Mouse (Mus musculus): Measurements from ENCODE around the gene Sparcl1.

The Sparcl1 gene

DNA sequence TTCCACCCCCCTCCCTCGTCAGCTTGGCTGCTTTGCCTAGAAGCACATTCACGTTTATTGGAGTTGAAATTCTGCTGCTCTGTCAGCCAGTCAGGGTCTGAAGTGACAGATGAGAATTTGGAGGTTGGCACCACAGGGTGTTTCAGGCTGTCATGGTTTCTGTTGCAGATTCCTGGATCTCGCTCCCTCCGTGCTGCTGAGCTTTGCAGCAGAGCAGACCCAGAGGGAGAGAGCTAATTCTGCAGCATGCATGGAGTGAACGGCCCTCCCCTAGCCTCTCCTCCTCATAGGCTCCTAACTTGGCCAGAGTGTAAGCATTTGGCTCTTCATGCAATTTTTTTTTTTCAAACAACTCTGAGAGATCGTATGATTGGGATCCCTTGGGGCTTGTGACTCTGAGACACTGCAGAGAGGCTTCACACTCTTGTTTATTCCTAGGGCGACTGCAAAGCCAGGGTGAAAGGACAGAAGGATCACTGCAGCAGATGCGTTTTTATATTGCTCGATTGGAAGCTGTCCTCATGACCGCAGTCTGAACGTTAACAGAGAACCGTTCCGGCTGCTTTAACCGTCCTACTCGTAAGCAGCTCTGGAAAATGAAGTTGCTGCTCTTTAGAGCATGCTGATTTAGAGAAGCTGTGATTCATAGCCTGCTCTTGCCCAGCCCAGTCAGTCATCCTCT, at the start of gene Sparcl1:
Gene Sparcl1 (minus strand): TSS at position 243 of the 682 bp plus-strand sequence.
- no peak for DNase-seq (ENCODE audit: low read depth, low spot score)

DNA sequence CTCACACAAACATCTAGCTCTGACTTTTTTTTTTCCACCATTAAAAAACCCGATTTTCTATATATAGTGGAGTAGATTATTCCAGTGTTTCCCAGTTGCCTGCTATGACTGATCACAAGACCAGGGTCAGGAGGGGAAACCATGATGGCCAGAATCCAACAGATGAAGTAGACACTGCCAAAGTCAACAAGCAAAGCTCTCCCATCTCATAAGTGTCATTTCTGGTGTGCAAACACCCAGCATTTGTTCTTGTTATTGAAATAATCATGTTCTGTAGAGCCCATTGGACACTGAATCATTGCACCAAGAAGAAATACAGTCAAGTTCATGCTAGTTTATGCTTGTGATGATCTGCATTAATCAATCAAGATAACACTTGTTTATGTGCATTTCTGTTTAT, 47.9 kb upstream of the Sparcl1 start:
- DNase-seq (ENCODE audit: low read depth, low spot score): no peak

GRCm38 (mm10) chr5:104160581-104160980, 47.0 kb upstream of the Sparcl1 start:
- DNase-seq (ENCODE audit: low read depth, low spot score): no peak

DNA sequence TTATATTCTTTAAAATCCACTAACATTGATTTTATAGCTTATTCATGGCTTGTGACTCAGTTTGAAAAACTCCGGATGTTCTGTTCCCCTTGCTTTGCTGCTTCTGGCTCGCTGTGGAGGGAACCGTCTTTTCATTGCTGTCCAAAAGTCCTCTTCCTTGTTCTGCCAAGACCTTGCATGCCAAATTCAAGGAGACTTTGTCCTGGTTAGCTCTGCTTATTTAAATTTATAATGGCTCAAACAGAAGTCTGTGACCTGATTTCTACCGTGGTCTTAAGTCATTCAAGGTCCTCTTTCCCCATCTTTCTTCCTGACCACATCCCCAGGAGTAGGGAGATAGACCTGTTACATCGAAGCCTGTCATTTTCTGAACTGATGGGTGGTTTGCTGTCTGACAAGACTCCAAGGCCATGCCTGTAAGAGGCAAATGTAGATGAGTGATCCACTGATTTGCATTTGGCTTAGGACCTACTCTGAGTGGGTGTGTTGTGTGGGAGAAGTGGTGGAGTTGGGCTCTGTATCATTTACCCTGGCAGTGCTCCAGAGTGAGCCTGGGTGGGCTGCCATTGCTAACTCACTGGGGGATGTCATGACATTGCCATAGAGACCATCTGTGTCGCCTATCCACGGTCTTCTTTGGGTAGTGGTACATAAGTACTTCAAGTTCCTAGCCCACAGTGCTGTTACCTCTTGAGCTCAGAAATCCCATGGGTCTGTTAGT, 45.0 kb upstream of the Sparcl1 start:
- no peak for DNase-seq (ENCODE audit: low read depth, low spot score)

DNA sequence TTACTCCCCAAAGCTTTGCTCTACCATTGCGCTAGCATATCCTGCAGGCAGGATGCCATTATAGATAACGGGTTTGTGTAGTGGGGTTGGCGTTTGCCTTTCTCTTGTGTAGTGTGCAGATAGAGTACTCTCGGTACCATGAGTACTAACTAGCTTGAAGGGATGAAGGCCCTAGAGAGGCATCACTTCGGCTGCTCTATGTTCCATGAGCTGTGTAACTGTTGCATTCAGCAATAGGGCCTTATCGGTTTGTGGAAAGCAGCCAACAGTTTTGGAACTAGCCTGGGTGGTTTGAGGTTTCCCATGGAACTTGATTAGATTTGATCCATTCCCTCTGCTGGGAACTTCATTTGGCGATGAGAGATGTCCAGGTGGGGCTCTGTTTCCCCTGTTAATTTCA, 44.2 kb upstream of the Sparcl1 start:
- no peak for DNase-seq (ENCODE audit: low read depth, low spot score)

- no peak for DNase-seq (ENCODE audit: low read depth, low spot score)
Measured at GRCm38 (mm10) chr5:104150196-104150595, 36.7 kb upstream of the Sparcl1 start.

DNA sequence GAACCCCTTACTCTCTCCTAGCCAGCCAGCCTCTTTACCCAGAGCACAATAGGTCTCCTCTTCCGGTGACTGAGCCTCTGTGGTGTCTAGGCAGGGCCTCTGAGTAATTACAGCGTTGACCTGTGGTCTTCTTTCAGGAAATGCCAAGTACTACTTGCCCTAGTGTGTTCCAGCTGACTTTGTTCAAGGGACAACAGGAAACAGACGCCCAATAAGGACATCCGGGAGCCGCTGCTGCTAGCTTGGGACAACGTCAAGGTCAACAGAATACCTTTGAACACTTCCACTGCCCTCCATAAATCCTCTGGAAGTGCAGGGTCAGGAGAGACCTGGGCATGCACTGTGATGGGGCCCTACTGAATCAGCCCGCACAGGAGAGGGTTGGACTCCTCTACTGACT, 35.8 kb upstream of the Sparcl1 start:
- no peak for DNase-seq (ENCODE audit: low read depth, low spot score)

DNA sequence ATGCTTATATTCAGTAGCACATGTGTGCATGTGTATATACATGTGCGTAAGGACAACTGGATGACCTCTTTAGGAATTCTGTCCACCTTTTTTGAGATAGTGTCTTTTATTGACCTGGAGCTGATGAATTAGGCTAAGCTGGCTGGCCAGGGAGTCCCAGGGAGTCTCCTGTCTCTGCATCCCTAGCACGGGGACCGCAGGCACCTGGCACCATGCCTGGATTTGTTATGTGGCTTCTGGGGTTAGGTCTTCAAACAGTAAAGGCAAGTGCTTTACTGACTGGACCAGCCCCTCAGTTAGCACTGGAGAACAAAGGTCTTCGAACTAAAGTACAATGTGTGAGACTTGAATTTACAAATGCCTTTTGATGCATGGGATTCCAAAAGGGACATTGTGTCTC, 30.5 kb upstream of the Sparcl1 start:
- no peak for DNase-seq (ENCODE audit: low read depth, low spot score)

DNA sequence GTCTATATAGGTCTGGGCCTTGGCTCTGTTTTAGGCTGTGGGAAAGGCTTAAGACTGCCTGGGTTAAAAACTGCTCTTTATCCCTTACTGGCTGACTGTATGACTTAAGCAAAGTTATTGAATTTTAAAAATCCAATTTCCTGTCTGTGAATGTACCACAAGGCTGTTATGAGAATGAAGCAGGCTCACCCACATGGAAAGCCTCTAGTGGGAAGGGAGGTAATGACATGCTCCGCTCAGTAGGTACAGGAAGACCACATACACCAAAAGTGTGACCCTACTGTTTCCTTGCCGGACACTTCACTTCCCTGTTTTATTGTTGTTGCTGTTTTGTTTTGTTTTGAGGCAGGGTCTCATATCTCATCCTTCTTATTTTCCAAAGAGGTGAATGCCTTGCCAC, 27.5 kb upstream of the Sparcl1 start:
- no peak for DNase-seq (ENCODE audit: low read depth, low spot score)

GRCm38 (mm10) chr5:104137920-104138541, 24.5 kb upstream of the Sparcl1 start:
- no peak for DNase-seq (ENCODE audit: low read depth, low spot score)

DNA sequence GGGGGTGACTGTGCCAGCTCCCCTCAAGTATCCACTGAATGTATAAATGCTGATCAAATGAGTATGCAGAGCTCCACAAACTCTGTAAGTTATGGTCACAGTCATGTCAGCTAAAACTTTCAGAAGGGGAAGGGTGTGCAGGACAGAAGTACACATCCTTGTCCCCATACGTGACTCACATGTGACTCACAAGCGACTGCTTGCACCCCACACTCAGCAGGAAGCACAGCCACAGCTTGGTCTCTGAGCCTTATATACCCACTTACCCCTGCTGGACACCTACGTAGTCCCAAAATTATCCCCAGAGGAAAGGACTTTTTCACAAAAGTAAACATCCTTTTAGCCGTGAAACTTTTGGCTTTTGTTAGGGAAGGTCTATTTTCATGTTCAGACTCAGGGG, 20.2 kb upstream of the Sparcl1 start:
- DNase-seq (ENCODE audit: low read depth, low spot score): no peak

GRCm38 (mm10) chr5:104131544-104131943, 18.0 kb upstream of the Sparcl1 start:
- DNase-seq (ENCODE audit: low read depth, low spot score): no peak

DNA sequence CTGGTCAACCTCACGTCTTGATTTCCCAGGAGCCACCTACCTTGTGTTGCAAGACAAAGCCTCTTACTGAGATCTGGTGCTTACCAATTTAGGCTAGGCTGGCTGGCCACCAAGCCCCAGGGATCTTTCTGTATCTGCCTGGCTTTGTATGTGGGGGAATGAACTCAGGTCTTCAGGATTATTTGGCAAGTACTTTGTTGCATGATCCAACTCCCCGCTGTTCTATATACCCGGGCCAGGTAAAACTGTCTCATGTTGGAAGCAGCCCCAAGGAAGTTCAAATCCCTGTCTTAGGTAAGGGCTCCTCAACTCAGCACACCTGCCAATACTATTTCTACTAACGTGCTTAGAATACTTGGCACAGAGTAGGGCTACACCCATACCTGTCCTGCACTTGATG, 17.4 kb upstream of the Sparcl1 start:
- DNase-seq (ENCODE audit: low read depth, low spot score): no peak

GRCm38 (mm10) chr5:104128281-104129031, 14.9 kb upstream of the Sparcl1 start:
- no peak for DNase-seq (ENCODE audit: low read depth, low spot score)

DNA sequence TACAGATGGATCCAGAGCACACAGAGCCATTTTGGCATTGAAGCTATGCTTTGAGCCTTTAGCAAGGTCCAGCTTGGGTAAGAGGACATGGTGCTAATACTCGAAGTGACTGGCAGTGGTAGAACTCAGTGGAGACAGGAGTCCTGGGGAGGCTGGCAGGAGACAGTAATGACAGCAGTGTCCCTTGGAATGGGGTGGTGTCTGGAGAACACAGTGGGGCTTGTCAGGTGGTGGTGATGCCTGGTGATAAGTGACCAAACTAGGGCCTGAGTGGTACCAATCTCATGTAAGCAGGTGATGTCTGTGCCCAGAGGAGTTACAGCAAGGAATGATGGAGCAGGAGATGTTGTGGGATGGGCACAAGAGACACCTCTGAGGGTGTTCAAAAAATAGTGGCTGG, 13.8 kb upstream of the Sparcl1 start:
- DNase-seq (ENCODE audit: low read depth, low spot score): no peak

DNA sequence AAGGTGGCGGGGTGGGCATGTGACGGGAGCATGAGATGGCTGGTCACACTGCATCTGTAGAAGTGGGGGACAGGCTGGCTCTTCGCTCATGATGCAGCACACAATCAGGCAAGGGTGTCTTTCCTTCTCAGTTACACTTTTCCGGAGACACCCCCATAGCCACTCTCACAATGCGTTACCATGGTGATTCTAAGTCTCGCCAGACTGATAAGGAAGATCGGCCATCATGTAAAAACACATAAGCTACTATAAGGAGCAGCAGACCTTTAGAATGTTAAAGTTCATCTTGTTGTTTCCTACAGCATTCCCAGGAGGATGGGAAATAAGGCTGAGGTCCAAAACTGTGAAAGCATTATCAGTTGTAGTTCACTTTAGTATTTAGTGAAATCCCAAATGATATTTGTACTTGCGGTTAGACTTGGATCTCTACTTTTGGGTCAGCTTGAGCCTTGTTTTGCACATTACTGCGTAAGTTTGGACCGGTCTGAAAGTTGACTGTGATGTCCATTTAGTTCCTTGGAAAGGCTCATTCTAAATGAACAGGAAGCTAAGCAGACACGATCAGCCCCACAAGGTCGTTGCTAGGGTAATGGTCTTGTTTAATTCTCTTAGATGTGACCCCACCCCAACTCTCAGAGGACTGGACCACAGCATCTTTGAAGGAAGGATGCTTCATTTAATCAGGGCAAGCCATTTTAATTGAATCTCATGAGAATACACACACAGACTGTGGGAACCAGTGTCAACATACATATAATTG, 13.2 kb upstream of the Sparcl1 start:
- DNase-seq (ENCODE audit: low read depth, low spot score): no peak

GRCm38 (mm10) chr5:104124016-104124658, 10.6 kb upstream of the Sparcl1 start:
- no peak for DNase-seq (ENCODE audit: low read depth, low spot score)

DNA sequence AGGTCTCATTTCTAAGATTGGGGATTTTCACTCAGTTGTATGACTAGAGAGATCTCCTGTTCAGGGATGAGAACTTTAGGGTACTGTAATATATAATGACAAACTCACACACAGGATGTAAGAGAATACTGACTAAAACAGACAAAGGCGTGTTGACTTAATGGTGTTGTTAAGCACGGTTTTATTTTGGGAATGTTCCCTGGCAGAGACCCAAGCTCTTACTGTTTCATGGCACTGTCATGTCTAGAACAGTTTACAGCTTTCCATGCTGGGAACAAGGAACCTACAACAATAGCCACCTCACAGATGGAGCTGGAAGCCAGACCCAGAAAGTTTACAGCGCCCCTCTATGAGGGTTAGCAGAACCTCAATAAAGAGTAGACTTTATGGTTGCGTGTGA, 2.4 kb upstream of the Sparcl1 start:
- no peak for DNase-seq (ENCODE audit: low read depth, low spot score)

- no peak for DNase-seq (ENCODE audit: low read depth, low spot score)
Measured at GRCm38 (mm10) chr5:104115118-104115517, 1.6 kb upstream of the Sparcl1 start.

- no peak for DNase-seq (ENCODE audit: low read depth, low spot score)
Measured at GRCm38 (mm10) chr5:104112511-104112910, 1.0 kb downstream of the Sparcl1 start.

DNA sequence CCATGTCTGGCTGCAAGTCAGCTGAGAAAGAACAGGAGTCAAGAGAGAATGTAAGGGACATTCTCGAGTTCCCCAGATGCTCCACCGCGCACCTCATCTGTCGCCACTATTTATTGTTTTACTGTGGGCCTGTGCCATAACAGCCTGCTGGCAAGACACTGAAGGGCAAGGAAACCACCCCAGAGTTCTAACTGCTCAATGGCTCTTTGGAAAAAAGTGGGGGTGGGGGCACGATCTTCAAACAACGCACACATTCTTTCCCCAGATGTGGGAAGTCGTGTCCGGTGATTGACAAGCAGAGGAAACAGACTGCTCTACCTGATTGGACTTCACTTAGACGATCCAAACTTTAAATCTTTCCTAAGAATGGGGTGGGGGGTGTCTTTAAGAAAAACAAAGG, 1.5 kb downstream of the Sparcl1 start:
- no peak for DNase-seq (ENCODE audit: low read depth, low spot score)
